Mouse (Mus musculus) erythroblast, embryonic 14.5 days (primary cell): ENCODE data around the gene Pde7b.

Experiments used
- GATA1 ChIP-seq: IDR thresholded peaks from 2 replicates; pipeline ENCODE4 v1.6.1; 2012; ENCODE audit warnings: low read length, inconsistent platforms, mixed read lengths
- TAL1 ChIP-seq: IDR thresholded peaks from 3 replicates; pipeline ENCODE4 v1.6.1; 2012; ENCODE audit warnings: low read length, inconsistent platforms, mixed read lengths

GRCm38 (mm10) chr10:20750642-20751251 is 25.9 kb upstream of the Pde7b start:
- TF ChIP-seq GATA1 (no peak), TAL1 (no peak)
